Mouse (Mus musculus) lung, postnatal 36 days (tissue): Measurements from ENCODE around the gene Sgk1.
A peak's percentile ranks its signal among the peaks of the same experiment; 100 is the strongest.

Experiments
- DNase-seq: peaks from one replicate; pipeline ENCODE4 v3.0.0; 2022; ENCODE audit warnings: mixed read lengths

The Sgk1 gene

GRCm38 (mm10) chr10:22007160-22007801 is 125.3 kb downstream of the Sgk1 start:
- DNase-seq, result no peak

- peak; percentile 84 for DNase-seq
These were observed 125.8 kb downstream of the Sgk1 start for GRCm38 (mm10) chr10:22007802-22008172.

GRCm38 (mm10) chr10:22010088-22010818 is 128.3 kb downstream of the Sgk1 start:
- DNase-seq, result peak; percentile 91

GRCm38 (mm10) chr10:22017469-22018159 is 135.6 kb downstream of the Sgk1 start:
- no peak for DNase-seq

GRCm38 (mm10) chr10:22018618-22019017 is 136.6 kb downstream of the Sgk1 start:
- DNase-seq, result no peak

- peak; percentile 54 for DNase-seq
These were observed 152.3 kb downstream of the Sgk1 start for GRCm38 (mm10) chr10:22034303-22034702.

GRCm38 (mm10) chr10:22036256-22036655 is 154.3 kb downstream of the Sgk1 start:
- peak; percentile 71 for DNase-seq
